Mouse (Mus musculus) embryonic stem cell, embryonic (primary cell): ENCODE data around the gene Hs6st3.
"Not testable (repeated sequence)": the region's sequence is repeated elsewhere in the genome, so short reads cannot be mapped to it uniquely, and the experiment has no call there.

Experiments
- CTCF ChIA-PET, 4 experiments: fragments of 300-600 bp in 2 of 4; fragments of 350-600 bp in 2 of 4; sonication (Branson Sonifier 250); formaldehyde crosslinking; loops; one replicate each; lab custom pipeline; 2022; ENCODE audit warnings: inconsistent platforms in 2 of 4; lab: Charles Lee
- POLR2A ChIA-PET, 4 experiments: fragments of 300-600 bp in 2 of 4; fragments of 350-600 bp in 2 of 4; sonication (Branson Sonifier 250); formaldehyde crosslinking; loops; one replicate each; lab custom pipeline; 2022; ENCODE audit warnings: antibody characterized with exemption in 4 of 4, inconsistent platforms in 1 of 4; lab: Charles Lee

Hs6st3 gene

GRCm38 (mm10) chr14:119532889-119533546 is 394.9 kb downstream of the Hs6st3 start:
- ChIA-PET POLR2A (interaction anchor here in 2 of 4 experiments (0.5 kb wide), 2 partner anchors 98 to 845 kb away, joined by 3 to 4 read pairs; no protein-coding TSS in a partner anchor), CTCF (no interaction called here)

- CTCF ChIA-PET, result no interaction called here
- POLR2A ChIA-PET, result no interaction called here
These were observed 402.4 kb downstream of the Hs6st3 start for GRCm38 (mm10) chr14:119540505-119540904.

- ChIA-PET POLR2A (no interaction called here), CTCF (no interaction called here)
These were observed 406.5 kb downstream of the Hs6st3 start for GRCm38 (mm10) chr14:119544596-119544995.

GRCm38 (mm10) chr14:119558356-119558755 is 420.2 kb downstream of the Hs6st3 start:
- CTCF ChIA-PET, result no interaction called here
- POLR2A ChIA-PET, result interaction anchor here in 2 of 4 experiments (0.6 kb wide), 2 partner anchors 84 to 258 kb away, joined by 3 to 4 read pairs; no protein-coding TSS in a partner anchor

GRCm38 (mm10) chr14:119582039-119582508 is 443.9 kb downstream of the Hs6st3 start:
- CTCF ChIA-PET, result no interaction called here
- POLR2A ChIA-PET, result no interaction called here

- ChIA-PET POLR2A (no interaction called here), CTCF (no interaction called here)
These were observed 446.9 kb downstream of the Hs6st3 start for GRCm38 (mm10) chr14:119585069-119585468.

GRCm38 (mm10) chr14:119587365-119587764 is 449.2 kb downstream of the Hs6st3 start:
- CTCF ChIA-PET, POLR2A ChIA-PET: not testable (repeated sequence)

GRCm38 (mm10) chr14:119604327-119604726 is 466.2 kb downstream of the Hs6st3 start:
- ChIA-PET CTCF (no interaction called here), POLR2A (interaction anchor here in 1 of 4 experiments (0.6 kb wide), 1 partner anchor 586 kb away, joined by 6 read pairs; no protein-coding TSS in a partner anchor)

- ChIA-PET POLR2A (no interaction called here), CTCF (no interaction called here)
These were observed 474.7 kb downstream of the Hs6st3 start for GRCm38 (mm10) chr14:119612793-119613192.

- POLR2A ChIA-PET, result no interaction called here
- CTCF ChIA-PET, result no interaction called here
These were observed 491.0 kb downstream of the Hs6st3 start for GRCm38 (mm10) chr14:119629127-119629526.

GRCm38 (mm10) chr14:119633090-119633489 is 494.9 kb downstream of the Hs6st3 start:
- ChIA-PET POLR2A (interaction anchor here in 1 of 4 experiments (1.6 kb wide), 1 partner anchor 11 kb away, joined by 4 read pairs; no protein-coding TSS in a partner anchor), CTCF (no interaction called here)

GRCm38 (mm10) chr14:119633626-119634025 is 495.5 kb downstream of the Hs6st3 start:
- CTCF ChIA-PET, result no interaction called here
- POLR2A ChIA-PET, result interaction anchor here in 2 of 4 experiments (0.7 to 1.6 kb wide), 3 partner anchors 7 to 777 kb away, joined by 3 to 4 read pairs (median 3); no protein-coding TSS in a partner anchor

- CTCF ChIA-PET, result no interaction called here
- POLR2A ChIA-PET, result interaction anchor here in 1 of 4 experiments (0.7 kb wide), 1 partner anchor 219 kb away, joined by 3 read pairs; no protein-coding TSS in a partner anchor
These were observed 504.7 kb downstream of the Hs6st3 start for GRCm38 (mm10) chr14:119642874-119643273.

- ChIA-PET CTCF (no interaction called here), POLR2A (interaction anchor here in 1 of 4 experiments (0.7 kb wide), 1 partner anchor 218 kb away, joined by 3 read pairs; no protein-coding TSS in a partner anchor)
These were observed 505.7 kb downstream of the Hs6st3 start for GRCm38 (mm10) chr14:119643840-119644239.

GRCm38 (mm10) chr14:119656936-119657335 is 518.8 kb downstream of the Hs6st3 start:
- ChIA-PET CTCF (interaction anchor here in 1 of 4 experiments (0.6 kb wide), 1 partner anchor 891 kb away, joined by 3 read pairs; no protein-coding TSS in a partner anchor), POLR2A (no interaction called here)

GRCm38 (mm10) chr14:119665741-119666141 is 527.6 kb downstream of the Hs6st3 start:
- CTCF ChIA-PET, result no interaction called here
- POLR2A ChIA-PET, result no interaction called here

GRCm38 (mm10) chr14:119667421-119667820 is 529.3 kb downstream of the Hs6st3 start:
- ChIA-PET CTCF (no interaction called here), POLR2A (no interaction called here)

GRCm38 (mm10) chr14:119670836-119671587 is 532.9 kb downstream of the Hs6st3 start:
- POLR2A ChIA-PET, result interaction anchor here in 1 of 4 experiments (0.6 kb wide), 1 partner anchor 1252 kb away, joined by 5 read pairs; no protein-coding TSS in a partner anchor
- CTCF ChIA-PET, result no interaction called here

- ChIA-PET CTCF (no interaction called here), POLR2A (no interaction called here)
These were observed 540.4 kb downstream of the Hs6st3 start for GRCm38 (mm10) chr14:119678574-119678973.

GRCm38 (mm10) chr14:119680052-119680451 is 541.9 kb downstream of the Hs6st3 start:
- ChIA-PET POLR2A (no interaction called here), CTCF (no interaction called here)
